Mouse (Mus musculus) kidney, adult 9 months (tissue): ENCODE data around the gene Tjp1.

ENCODE experiments used
- DNase-seq: peaks from one replicate; pipeline ENCODE4 v3.0.0; 2022

Tjp1 gene

GRCm38 (mm10) chr7:65527071-65528007 lies at the start of gene Tjp1:
Gene Tjp1 (minus strand): TSS chr7:65527781.
- no peak for DNase-seq

DNA sequence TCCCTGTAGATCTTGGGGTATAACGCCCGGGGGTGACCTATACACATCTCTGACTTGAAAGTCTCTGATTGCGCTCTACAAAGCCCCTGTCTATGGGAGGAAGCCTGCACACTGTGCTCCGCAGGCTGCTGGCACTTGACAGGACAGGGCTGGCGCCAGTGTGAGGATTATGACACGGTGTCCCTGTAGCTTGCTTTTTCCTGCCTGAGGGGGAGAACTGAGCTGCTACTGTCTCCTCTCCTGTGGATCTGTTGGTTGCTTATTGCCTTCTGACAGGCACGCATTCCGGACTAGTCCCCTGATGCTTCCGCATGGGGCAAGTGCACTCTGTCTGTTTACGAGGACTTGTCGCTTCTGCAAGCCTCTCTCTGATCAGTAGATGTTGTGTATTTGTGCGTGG lies 49.5 kb upstream of the Tjp1 start:
- no peak for DNase-seq

DNA sequence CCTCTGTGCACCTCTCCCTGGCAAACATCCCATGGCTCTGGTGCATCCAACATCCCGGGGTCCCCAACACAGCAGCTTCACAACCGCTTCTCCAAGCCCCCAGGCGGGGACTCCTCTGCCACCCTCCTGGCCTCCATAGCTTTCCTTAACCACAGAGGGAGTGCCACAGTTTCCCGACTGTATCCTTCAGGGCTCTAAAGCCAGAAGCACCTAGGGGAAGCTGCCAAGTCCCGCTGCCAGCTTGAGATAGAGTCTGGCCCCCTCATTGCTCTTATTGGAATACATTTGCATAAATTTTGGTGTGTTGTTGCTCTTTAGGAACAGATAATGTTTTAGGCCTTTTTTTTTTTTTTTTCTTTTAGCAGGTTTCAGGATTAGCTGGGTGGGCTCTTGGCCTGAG lies 45.1 kb upstream of the Tjp1 start:
- no peak for DNase-seq

- DNase-seq: no peak
Measured at GRCm38 (mm10) chr7:65570691-65571090, 43.1 kb upstream of the Tjp1 start.

GRCm38 (mm10) chr7:65555996-65556395 lies 28.4 kb upstream of the Tjp1 start:
- DNase-seq: no peak

- DNase-seq: no peak
Measured at GRCm38 (mm10) chr7:65545741-65546140, 18.2 kb upstream of the Tjp1 start.

GRCm38 (mm10) chr7:65532689-65533088 lies 5.1 kb upstream of the Tjp1 start:
- DNase-seq: no peak

DNA sequence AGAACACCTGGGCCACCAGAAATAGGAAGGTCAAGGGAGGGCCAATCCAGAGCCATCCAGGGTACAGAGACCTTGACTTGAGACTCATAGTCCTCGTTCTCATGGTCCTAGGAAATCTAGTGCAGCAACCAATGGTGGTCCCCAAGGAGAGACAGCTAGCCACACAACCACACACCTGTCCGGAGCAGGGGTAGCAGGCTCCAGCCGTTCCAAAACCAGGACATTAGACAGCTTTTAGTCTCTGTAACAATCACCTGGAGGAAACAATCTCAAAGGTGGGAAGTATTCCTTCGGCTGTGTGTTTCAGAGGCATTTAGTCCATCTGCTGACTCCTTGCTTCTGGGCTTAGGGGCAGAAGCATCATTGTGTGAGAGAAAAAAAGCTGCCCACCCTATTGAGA lies 4.5 kb downstream of the Tjp1 start:
- DNase-seq: no peak

- DNase-seq: no peak
Measured at GRCm38 (mm10) chr7:65522490-65522889, 5.1 kb downstream of the Tjp1 start.

- no peak for DNase-seq
Measured at GRCm38 (mm10) chr7:65520622-65521021, 7.0 kb downstream of the Tjp1 start.

DNA sequence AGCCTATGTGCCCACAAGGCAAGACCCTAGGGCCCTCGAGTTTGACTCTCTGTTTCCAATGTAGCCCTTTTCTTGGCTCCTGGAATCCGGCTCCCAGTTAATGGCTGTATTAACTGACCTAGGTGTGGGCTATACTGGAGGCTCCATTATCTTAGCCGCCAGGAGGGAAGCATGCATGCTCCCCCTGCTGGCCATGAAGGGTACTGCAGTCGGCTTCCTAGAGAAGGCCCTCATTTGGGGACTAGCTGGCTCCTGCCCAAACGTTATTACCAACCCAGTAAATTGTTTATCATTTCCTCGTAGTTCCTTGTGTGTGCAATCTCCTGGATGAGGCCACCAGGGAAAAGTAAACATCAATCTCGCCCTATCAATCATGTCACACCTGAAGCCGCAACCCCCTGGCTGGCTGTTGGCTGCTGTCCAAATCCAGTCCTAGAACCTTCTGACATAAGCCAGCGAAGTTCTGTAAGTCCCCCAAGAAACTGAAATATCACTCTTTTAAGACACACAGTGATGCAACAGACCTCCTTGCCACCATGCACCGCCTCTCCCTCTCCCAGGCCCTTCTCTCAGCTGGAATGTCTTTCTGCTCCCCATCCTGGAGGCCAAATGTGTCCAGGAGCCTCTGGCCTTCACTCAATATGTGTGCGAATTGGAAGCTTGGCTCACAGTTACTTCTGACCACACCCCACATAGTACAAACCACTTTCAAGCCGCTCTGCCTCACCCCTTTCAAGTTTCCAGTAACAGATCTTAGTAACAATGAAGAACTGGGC lies 7.6 kb downstream of the Tjp1 start:
- peak; percentile 76 for DNase-seq

DNA sequence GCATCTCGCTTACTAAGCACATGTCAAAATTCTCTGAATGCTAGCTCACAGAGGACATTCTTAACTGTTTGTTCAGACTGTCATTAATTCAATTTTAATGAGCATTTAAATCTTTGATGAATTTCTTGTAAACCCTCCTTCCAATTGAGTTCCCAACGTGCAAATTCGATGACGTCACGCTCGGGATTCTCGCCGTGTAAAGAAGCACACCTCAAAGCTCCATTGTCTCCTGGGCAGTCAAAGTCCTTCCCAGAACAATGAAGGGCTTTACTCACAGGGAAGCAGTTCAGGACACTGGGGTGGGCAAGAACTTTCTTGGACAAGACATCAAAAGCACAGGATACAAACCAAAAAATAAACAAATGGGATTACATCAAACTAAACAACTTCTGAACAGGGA lies 10.7 kb downstream of the Tjp1 start:
- no peak for DNase-seq

DNA sequence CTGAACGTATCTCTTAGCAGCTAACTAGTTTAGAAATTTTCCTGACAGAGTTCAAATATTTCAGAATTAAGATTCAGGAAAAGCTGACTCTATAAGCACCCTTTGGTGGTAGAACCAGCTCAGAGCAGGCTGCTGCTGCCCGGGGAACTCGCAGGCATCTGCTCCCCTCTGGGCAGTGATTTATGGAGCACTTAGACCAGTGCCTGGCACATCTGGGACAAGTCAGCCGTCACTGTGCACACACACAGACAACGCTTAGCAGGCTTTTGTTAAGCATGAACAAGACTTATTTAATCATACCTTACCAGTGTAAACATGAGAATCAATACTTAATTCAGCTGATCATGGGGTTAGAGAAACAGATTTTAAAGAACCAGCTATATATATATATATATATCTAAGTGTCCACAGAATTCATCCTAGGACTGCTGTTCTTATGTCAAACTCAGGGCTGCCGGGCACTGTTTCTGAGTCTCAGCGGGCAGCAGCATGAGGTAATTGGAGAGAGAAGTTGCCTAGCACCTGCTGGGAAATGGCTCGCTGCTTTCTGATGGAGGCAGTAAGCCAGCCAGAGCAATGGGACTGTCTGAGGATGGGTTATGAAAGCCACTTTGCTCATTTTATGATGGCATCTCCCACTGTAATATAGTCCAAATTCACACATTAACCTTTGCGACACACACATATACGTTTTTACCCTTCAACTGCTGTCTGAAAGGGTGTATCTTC lies 14.0 kb downstream of the Tjp1 start:
- no peak for DNase-seq

GRCm38 (mm10) chr7:65509357-65509756 lies 18.2 kb downstream of the Tjp1 start:
- DNase-seq: no peak

- no peak for DNase-seq
Measured at GRCm38 (mm10) chr7:65507341-65507740, 20.2 kb downstream of the Tjp1 start.

GRCm38 (mm10) chr7:65502486-65503322 lies 24.9 kb downstream of the Tjp1 start:
- DNase-seq: no peak

GRCm38 (mm10) chr7:65500746-65501145 lies 26.8 kb downstream of the Tjp1 start:
- DNase-seq: no peak

DNA sequence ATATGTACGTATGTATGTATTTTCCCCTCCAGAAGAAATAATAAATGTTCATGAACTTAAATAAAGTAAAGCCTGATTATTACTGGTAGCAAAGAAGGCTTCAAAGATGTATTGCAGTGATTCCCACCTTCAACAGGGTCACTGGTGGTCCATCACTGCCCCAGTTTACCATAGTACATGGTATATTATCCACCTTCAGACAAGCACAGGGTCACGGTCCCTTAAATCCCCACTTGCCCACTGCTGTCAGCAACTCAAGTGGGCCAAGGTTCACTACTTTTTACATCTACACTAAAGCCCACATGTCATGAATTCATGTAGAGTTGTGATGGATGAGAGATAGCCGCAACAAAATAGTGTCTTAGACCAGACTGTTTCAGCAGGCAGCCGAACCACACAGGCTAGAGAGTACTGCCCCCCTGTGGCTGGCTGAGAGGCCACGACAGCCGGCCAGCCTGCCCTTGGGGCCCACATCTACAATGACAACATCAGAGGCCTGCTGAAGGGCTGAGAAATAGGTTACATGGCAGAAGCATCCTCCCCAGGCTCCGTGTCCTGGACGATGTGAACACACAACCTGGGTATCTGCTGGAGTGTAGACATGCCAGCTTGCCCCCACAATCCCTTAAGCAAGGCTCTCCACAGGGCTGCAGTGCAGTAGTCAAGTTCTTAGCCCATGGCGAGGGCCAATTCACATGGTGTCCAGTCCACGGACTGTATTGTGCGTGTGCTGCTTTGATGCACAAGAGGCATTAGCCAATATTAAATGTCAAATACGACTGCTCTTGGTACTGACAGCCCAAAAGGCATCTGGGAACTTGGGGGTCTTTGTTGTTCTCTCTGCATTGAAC lies 29.6 kb downstream of the Tjp1 start:
- DNase-seq: peak; percentile 71

DNA sequence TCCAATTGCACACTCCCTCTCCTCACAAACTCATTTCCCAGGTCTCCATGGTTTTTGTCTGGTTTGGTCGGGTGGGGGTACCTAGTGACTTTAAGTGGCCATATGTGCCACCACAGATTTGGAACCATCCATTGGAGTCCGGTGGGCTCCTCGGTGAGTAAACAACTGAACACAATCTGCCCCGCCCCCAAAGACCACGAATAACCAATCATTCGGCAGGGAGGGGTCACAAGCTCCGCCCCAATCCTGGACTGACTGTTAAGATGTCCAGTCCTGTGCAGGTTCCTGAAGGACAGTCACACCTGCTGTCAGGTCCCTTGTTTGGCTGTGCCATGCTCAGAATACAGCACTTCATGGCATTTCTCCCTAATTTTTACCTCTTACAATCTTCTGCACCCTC lies 37.1 kb downstream of the Tjp1 start:
- DNase-seq: no peak

GRCm38 (mm10) chr7:65489742-65490141 lies 37.8 kb downstream of the Tjp1 start:
- no peak for DNase-seq

DNA sequence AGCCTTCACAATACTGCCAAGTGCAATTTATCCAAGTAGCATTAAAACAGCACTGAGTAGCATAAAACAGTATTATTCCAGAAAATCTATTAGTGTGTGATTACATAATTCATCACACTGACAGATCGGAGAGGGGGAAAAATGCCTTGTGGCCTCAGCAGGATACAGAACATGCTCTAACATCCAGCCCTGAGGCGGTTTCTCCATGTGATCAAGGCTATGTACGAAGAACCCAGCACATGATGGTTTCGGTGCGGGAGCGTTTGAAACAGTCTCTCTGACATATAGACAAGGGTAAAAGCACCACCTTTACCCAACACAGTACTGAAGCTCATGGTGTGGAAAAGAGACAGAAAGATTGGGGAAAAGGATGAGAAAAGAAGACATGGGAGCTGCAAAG lies 38.4 kb downstream of the Tjp1 start:
- no peak for DNase-seq
